Mouse (Mus musculus) myocyte (in vitro differentiated cells): Measurements from ENCODE around the gene Ndufb3. TPM values are rescaled to one million over a fixed set of nuclear protein-coding genes. Genes with fewer than 3 reads are reported as not detected.

ENCODE experiments used
- H3K27me3 ChIP-seq: one replicate; pipeline ENCODE4 v1.6.1; 2011; ENCODE audit not compliant: control insufficient read depth, insufficient read depth, insufficient read length
- H3K36me3 ChIP-seq: one replicate; pipeline ENCODE4 v1.6.1; 2011; ENCODE audit not compliant: control insufficient read depth, insufficient read depth
- H3K4me2 ChIP-seq: one replicate; pipeline ENCODE4 v1.6.1; 2011; ENCODE audit warnings: low read depth, control low read depth
- H3K4me3 ChIP-seq: one replicate; pipeline ENCODE4 v1.5.1; 2011; ENCODE audit warnings: mild to moderate bottlenecking, control low read depth, moderate library complexity
- H3K79me2 ChIP-seq: one replicate; pipeline ENCODE4 v1.6.1; 2011; ENCODE audit not compliant: control insufficient read depth, insufficient read depth
- H3ac ChIP-seq: one replicate; pipeline ENCODE4 v1.6.1; 2011; ENCODE audit not compliant: control insufficient read depth, insufficient read length
- CEBPB ChIP-seq: IDR thresholded peaks from 2 replicates; pipeline ENCODE4 v1.6.1; 2011; ENCODE audit warnings: mild to moderate bottlenecking, moderate library complexity; ENCODE audit not compliant: poor library complexity, insufficient read depth, severe bottlenecking
- E2F4 ChIP-seq: IDR thresholded peaks from one replicate; pipeline ENCODE4 v1.6.1; 2011; ENCODE audit warnings: mild to moderate bottlenecking, control low read depth, moderate library complexity; ENCODE audit not compliant: insufficient read depth
- MAX ChIP-seq: IDR thresholded peaks from one replicate; pipeline ENCODE4 v1.6.1; 2011; ENCODE audit warnings: low read depth, mild to moderate bottlenecking, control low read depth
- MYOD1 ChIP-seq, 3 experiments: IDR thresholded peaks; one replicate each; pipeline ENCODE4 v1.6.1; 2011; ENCODE audit warnings: control low read depth in 2 of 3, low read depth in 2 of 3, mild to moderate bottlenecking in 2 of 3, moderate library complexity in 1 of 3; ENCODE audit not compliant: insufficient read length in 2 of 3, control insufficient read depth in 1 of 3
- MYOG ChIP-seq, 3 experiments: IDR thresholded peaks; one replicate each; pipeline ENCODE4 v1.6.1; 2011; ENCODE audit warnings: control low read depth in 2 of 3, low read depth in 2 of 3, mild to moderate bottlenecking in 2 of 3; ENCODE audit not compliant: insufficient read length in 2 of 3, control insufficient read depth in 1 of 3, insufficient read depth in 1 of 3
- POLR2A ChIP-seq: IDR thresholded peaks from one replicate; pipeline ENCODE4 v1.6.1; 2011; ENCODE audit warnings: low read depth, mild to moderate bottlenecking, control low read depth, moderate library complexity; ENCODE audit not compliant: insufficient read length
- POLR2AphosphoS2 ChIP-seq: IDR thresholded peaks from one replicate; pipeline ENCODE4 v1.6.1; 2011; ENCODE audit warnings: low read depth, control low read depth; ENCODE audit not compliant: insufficient read length
- REST ChIP-seq: IDR thresholded peaks from one replicate; pipeline ENCODE4 v1.6.1; 2011; ENCODE audit warnings: mild to moderate bottlenecking, control low read depth, moderate library complexity; ENCODE audit not compliant: insufficient read depth, insufficient read length
- SRF ChIP-seq: IDR thresholded peaks from one replicate; pipeline ENCODE4 v1.6.1; 2011; ENCODE audit warnings: low read depth; ENCODE audit not compliant: control insufficient read depth, insufficient read length
- TCF12 ChIP-seq: IDR thresholded peaks from one replicate; pipeline ENCODE4 v1.6.1; 2011; ENCODE audit warnings: mild to moderate bottlenecking, control low read depth; ENCODE audit not compliant: poor library complexity, insufficient read depth, severe bottlenecking
- TCF3 ChIP-seq: IDR thresholded peaks from one replicate; pipeline ENCODE4 v1.6.1; 2011; ENCODE audit warnings: low read depth, control low read depth; ENCODE audit not compliant: insufficient read length
- USF1 ChIP-seq: IDR thresholded peaks from one replicate; pipeline ENCODE4 v1.6.1; 2011; ENCODE audit warnings: low read depth, mild to moderate bottlenecking, control low read depth, moderate library complexity
- polyA plus RNA-seq: library from polyadenylated mRNA; unstranded; fragments of >200 nt; fragmentation: generic; extraction: Trizol; gene quantifications from one replicate; pipeline ENCODE4 v1.2.1, GENCODE M21; 2012; ENCODE audit warnings: missing spikeins

The Ndufb3 gene
- polyA plus RNA-seq, 1 experiment: 130 TPM

DNA sequence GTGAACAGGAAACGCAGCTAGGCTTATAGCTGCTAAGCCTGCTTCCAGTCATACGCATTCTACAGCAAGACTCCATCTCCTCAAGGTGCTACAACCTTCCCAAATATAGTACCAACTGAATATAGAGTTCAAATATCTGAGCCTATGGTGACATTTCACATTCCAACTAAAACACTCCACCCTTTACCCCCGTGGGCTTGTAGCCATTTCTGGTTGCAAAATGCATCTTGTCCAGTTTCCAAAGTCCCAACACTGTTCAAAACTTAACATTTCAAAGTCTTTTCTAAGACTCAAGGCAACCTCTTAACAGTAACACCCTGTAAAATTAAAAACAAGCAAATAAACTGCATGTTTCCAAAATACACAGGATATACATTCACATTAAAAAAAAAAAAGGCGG, 29.0 kb downstream of the Ndufb3 start:
- no peak for TF ChIP-seq USF1
- Histone ChIP-seq H3K4me2 (peak overlapping the region; percentile 4), H3K27me3 (no peaks in the 10 kb centered on the region), H3K79me2 (no peaks in the 10 kb centered on the region), H3ac (no peak overlapping the region), H3K4me3 (no peak overlapping the region), H3K36me3 (no peaks in the 10 kb centered on the region)

GRCm38 (mm10) chr1:58616176-58616575, 30.0 kb downstream of the Ndufb3 start:
- H3K79me2 ChIP-seq: no peaks in the 10 kb centered on the region
- H3K27me3 ChIP-seq: no peaks in the 10 kb centered on the region
- TF ChIP-seq TCF12 (no peak), MAX (no peak), POLR2A (no peak), SRF (no peak), REST (no peak), MYOD1 (IDR thresholded peaks at IDR 0.05; ENCODE audit: control insufficient read depth in 1 of 3, insufficient read length in 2 of 3, low read depth in 2 of 3) (no peak)
- H3K4me3 ChIP-seq: no peak overlapping the region
- no peak overlapping the region for H3K4me2 ChIP-seq
- no peaks in the 10 kb centered on the region for H3K36me3 ChIP-seq
- H3ac ChIP-seq: no peak overlapping the region

- Histone ChIP-seq H3K36me3 (no peaks in the 10 kb centered on the region), H3ac (no peak overlapping the region), H3K4me3 (no peak overlapping the region), H3K4me2 (no peak overlapping the region), H3K27me3 (no peaks in the 10 kb centered on the region), H3K79me2 (no peaks in the 10 kb centered on the region)
- no peak for TF ChIP-seq TCF12
- no peak for TF ChIP-seq TCF3
- TF ChIP-seq MYOD1 (IDR thresholded peaks at IDR 0.05; ENCODE audit: control insufficient read depth in 1 of 3, insufficient read length in 2 of 3, low read depth in 2 of 3): no peak
- TF ChIP-seq POLR2AphosphoS2: no peak
- no peak for TF ChIP-seq E2F4
Measured at GRCm38 (mm10) chr1:58617076-58617475, 30.9 kb downstream of the Ndufb3 start.

GRCm38 (mm10) chr1:58617978-58618668, 31.9 kb downstream of the Ndufb3 start:
- no peaks in the 10 kb centered on the region for H3K36me3 ChIP-seq
- no peak overlapping the region for H3K4me3 ChIP-seq
- TF ChIP-seq MYOG (IDR thresholded peaks at IDR 0.05; ENCODE audit: control insufficient read depth in 1 of 3, insufficient read depth in 1 of 3, insufficient read length in 2 of 3, low read depth in 2 of 3): no peak
- no peak for TF ChIP-seq POLR2A
- no peak for TF ChIP-seq TCF3
- TF ChIP-seq E2F4: no peak
- TF ChIP-seq POLR2AphosphoS2: no peak
- TF ChIP-seq TCF12: no peak
- TF ChIP-seq CEBPB: no peak
- TF ChIP-seq SRF: no peak
- no peak for TF ChIP-seq USF1
- TF ChIP-seq MAX: no peak
- no peak for TF ChIP-seq MYOD1 (IDR thresholded peaks at IDR 0.05; ENCODE audit: control insufficient read depth in 1 of 3, insufficient read length in 2 of 3, low read depth in 2 of 3)
- no peak for TF ChIP-seq REST
- no peak overlapping the region for H3K4me2 ChIP-seq
- no peaks in the 10 kb centered on the region for H3K79me2 ChIP-seq
- H3ac ChIP-seq: no peak overlapping the region
- no peaks in the 10 kb centered on the region for H3K27me3 ChIP-seq

- H3ac ChIP-seq: no peak overlapping the region
- no peaks in the 10 kb centered on the region for H3K36me3 ChIP-seq
- no peaks in the 10 kb centered on the region for H3K27me3 ChIP-seq
- TF ChIP-seq TCF3: no peak
- no peaks in the 10 kb centered on the region for H3K79me2 ChIP-seq
- H3K4me2 ChIP-seq: no peak overlapping the region
- H3K4me3 ChIP-seq: no peak overlapping the region
Measured at GRCm38 (mm10) chr1:58618766-58619165, 32.6 kb downstream of the Ndufb3 start.

GRCm38 (mm10) chr1:58621251-58621650, 35.1 kb downstream of the Ndufb3 start:
- Histone ChIP-seq H3K4me3 (no peak overlapping the region), H3K27me3 (no peaks in the 10 kb centered on the region)

More at GRCm38 (mm10) chr1:58621251-58621650, 35.1 kb downstream of the Ndufb3 start:
- Histone ChIP-seq H3ac (no peak overlapping the region), H3K36me3 (no peaks in the 10 kb centered on the region), H3K79me2 (no peaks in the 10 kb centered on the region), H3K4me2 (no peak overlapping the region)
- no peak for TF ChIP-seq TCF3
- no peak for TF ChIP-seq REST
- no peak for TF ChIP-seq SRF
